Mouse (Mus musculus): ENCODE data around the gene Ctdnep1. TPM values are rescaled to one million over a fixed set of nuclear protein-coding genes. Genes with fewer than 3 reads are reported as not detected.
"Not testable (repeated sequence)": the region's sequence is repeated elsewhere in the genome, so short reads cannot be mapped to it uniquely, and the experiment has no call there.

Gene Ctdnep1
- total and polyA plus RNA-seq, 3 experiments: 37.4 to 274 (median 164) TPM

DNA sequence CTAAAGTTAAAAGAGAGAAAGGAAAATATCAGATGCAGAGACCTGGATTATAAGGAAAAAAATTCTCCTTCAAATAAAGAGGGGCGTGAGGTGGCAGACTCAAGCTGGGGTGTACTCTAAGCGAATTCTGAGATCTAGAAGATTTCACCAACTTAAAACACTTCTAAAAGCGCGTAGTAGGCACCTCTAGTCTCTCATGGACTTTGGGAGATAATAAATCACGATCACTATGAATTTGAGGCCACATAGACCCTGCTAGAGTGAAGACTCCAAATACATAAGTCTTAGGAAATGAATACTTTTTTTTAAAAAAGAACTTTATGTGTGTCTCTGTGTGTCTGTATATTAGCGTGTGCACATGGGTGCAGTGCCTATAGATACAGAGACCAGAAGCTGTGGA, 34.7 kb downstream of the Ctdnep1 start:
- Histone ChIP-seq H3K9me3 (replicated peaks) (no peaks in the 10 kb centered on the region), H3K4me1 (ENCODE audit: insufficient read depth, low read depth, low read length) (peaks cover 58% of the 10 kb centered on the region), H3K4me3 (ENCODE audit: low read depth, low read length) (no peak overlapping the region; the same call in 1 of the 2 replicates), H3K36me3 (replicated peaks) (peaks cover 38% of the 10 kb centered on the region), H3K27me3 (ENCODE audit: insufficient read depth, low read length) (no peaks in the 10 kb centered on the region)
- no peak for TF ChIP-seq GATA2 (IDR thresholded peaks at IDR 0.05; ENCODE audit: borderline replicate concordance, low read depth, low read length)
- TF ChIP-seq CTCF (IDR thresholded peaks at IDR 0.05; ENCODE audit: low read depth, low read length): no peak
- TF ChIP-seq TAL1 (conservative IDR thresholded peaks at IDR 0.05; ENCODE audit: low read depth, low read length): no peak
- no peak for TF ChIP-seq GATA1 (IDR thresholded peaks at IDR 0.05; ENCODE audit: borderline replicate concordance, low read length)
- TF ChIP-seq POLR2AphosphoS5 (IDR thresholded peaks at IDR 0.05; ENCODE audit: insufficient replicate concordance, low read depth, low read length): no peak
- no peak for ATAC-seq (ENCODE audit: extremely low read depth, insufficient number of reproducible peaks, low FRiP score, poor library complexity, severe bottlenecking)
- no peak for DNase-seq (ENCODE audit: low spot score)

DNA sequence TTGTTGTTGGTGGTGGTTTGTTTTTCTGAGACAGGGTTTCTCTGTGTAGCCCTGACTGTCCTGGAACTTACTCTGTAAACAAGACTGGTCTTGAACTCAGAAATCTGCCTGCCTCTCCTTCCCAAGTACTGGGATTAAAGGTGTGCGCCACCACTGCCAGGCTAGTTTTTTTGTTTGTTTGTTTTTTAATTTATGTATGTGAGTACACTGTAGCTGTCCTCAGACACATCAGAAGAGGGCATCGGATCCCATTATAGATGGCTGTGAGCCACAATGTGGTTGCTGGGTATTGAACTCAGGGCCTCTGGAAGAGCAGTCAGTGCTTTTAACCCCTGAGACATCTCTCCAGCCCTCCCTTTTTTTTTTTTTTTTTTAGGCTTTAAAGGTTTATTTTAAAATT, 35.2 kb downstream of the Ctdnep1 start:
- Histone ChIP-seq H3K4me1 (ENCODE audit: insufficient read depth, low read depth, low read length) (peaks cover 63% of the 10 kb centered on the region), H3K36me3 (replicated peaks) (peaks cover 33% of the 10 kb centered on the region)
- not testable (repeated sequence) for ATAC-seq (ENCODE audit: extremely low read depth, insufficient number of reproducible peaks, low FRiP score, poor library complexity, severe bottlenecking); H3K4me3 ChIP-seq (ENCODE audit: low read depth, low read length); H3K27me3 ChIP-seq (ENCODE audit: insufficient read depth, low read length); DNase-seq (ENCODE audit: low spot score); H3K9me3 ChIP-seq (replicated peaks)

DNA sequence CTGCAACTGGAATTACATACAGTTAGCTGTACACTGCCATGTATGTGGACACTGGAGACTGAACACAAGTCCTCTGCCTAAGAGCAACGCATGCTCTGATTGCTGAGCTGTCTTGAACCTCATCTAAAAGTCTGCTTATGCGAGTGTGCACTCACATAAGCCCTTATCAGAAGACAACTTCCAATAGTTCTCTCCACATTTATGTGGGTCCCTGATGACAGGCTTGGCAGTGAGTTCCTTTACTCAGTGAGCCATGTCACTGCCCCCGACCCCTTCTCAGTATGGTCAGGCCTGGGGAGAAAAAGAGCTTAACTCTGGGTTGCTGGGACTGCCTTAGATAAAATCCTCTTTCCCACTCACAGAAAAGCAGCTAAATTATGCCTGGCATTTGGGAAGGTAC, 35.7 kb downstream of the Ctdnep1 start, which contains the start of gene Dlg4:
Dlg4 (plus strand) TSS at position 274 of the 400 bp plus-strand sequence.
- Histone ChIP-seq H3K4me3 (ENCODE audit: low read depth, low read length) (no peak within 1 kb of the TSS), H3K4me1 (ENCODE audit: insufficient read depth, low read depth, low read length) (peaks cover 68% of the 10 kb centered on the region)

DNA sequence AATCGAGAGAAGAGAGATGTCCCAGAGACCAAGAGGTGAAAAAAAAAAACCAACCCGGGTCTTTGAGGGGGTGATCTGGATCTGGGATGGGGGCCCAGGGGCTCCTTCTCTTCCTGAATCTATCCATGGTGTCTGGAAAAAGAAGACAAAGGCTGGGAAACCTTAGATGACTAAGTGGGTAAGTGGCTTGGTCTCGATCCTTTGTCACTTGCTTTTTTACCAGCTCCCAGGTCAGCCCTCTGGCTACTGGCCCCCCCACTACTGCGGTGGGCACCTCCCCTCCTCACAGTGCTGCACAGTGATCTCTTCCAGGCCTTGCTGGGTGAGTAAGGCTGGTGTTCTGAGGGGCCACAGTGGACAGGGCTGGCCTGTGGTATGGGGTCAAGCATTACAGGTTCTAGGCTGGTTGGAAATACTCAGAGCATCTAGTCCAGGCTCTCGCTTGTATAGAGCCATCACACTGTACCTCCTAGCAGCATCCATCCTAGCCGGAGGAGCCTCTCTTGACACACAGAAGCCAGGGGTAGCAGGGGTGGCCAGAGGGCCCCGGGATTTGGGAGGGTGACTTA, 36.3 kb downstream of the Ctdnep1 start:
- TF ChIP-seq POLR2AphosphoS5 (IDR thresholded peaks at IDR 0.05; ENCODE audit: insufficient replicate concordance, low read depth, low read length): no peak
- no peak for ATAC-seq (ENCODE audit: extremely low read depth, insufficient number of reproducible peaks, low FRiP score, poor library complexity, severe bottlenecking)
- H3K4me1 ChIP-seq (ENCODE audit: insufficient read depth, low read depth, low read length): peaks cover 70% of the 10 kb centered on the region
- H3K4me3 ChIP-seq (ENCODE audit: low read depth, low read length): no peak overlapping the region
- peaks cover 5% of the 10 kb centered on the region; the same call in 1 of the 2 replicates for H3K27me3 ChIP-seq (ENCODE audit: insufficient read depth, low read length)
- H3K9me3 ChIP-seq (replicated peaks): no peaks in the 10 kb centered on the region
- H3K36me3 ChIP-seq (replicated peaks): peaks cover 22% of the 10 kb centered on the region
- DNase-seq (ENCODE audit: low spot score): no peak

More for the DNA sequence above, 35.7 kb downstream of the Ctdnep1 start, which contains the start of gene Dlg4:
- TF ChIP-seq CTCF (IDR thresholded peaks at IDR 0.05; ENCODE audit: low read depth, low read length) (no peak), POLR2AphosphoS5 (IDR thresholded peaks at IDR 0.05; ENCODE audit: insufficient replicate concordance, low read depth, low read length) (no peak), TAL1 (conservative IDR thresholded peaks at IDR 0.05; ENCODE audit: low read depth, low read length) (no peak), GATA1 (IDR thresholded peaks at IDR 0.05; ENCODE audit: borderline replicate concordance, low read length) (no peak), GATA2 (IDR thresholded peaks at IDR 0.05; ENCODE audit: borderline replicate concordance, low read depth, low read length) (no peak)
- H3K36me3 ChIP-seq (replicated peaks): peaks cover 28% of the 10 kb centered on the region
- ATAC-seq (ENCODE audit: extremely low read depth, insufficient number of reproducible peaks, low FRiP score, poor library complexity, severe bottlenecking) (no peak), DNase-seq (ENCODE audit: low spot score) (no peak)
- peaks cover 3% of the 10 kb centered on the region; the same call in 1 of the 2 replicates for H3K27me3 ChIP-seq (ENCODE audit: insufficient read depth, low read length)
- H3K9me3 ChIP-seq (replicated peaks): no peaks in the 10 kb centered on the region

DNA sequence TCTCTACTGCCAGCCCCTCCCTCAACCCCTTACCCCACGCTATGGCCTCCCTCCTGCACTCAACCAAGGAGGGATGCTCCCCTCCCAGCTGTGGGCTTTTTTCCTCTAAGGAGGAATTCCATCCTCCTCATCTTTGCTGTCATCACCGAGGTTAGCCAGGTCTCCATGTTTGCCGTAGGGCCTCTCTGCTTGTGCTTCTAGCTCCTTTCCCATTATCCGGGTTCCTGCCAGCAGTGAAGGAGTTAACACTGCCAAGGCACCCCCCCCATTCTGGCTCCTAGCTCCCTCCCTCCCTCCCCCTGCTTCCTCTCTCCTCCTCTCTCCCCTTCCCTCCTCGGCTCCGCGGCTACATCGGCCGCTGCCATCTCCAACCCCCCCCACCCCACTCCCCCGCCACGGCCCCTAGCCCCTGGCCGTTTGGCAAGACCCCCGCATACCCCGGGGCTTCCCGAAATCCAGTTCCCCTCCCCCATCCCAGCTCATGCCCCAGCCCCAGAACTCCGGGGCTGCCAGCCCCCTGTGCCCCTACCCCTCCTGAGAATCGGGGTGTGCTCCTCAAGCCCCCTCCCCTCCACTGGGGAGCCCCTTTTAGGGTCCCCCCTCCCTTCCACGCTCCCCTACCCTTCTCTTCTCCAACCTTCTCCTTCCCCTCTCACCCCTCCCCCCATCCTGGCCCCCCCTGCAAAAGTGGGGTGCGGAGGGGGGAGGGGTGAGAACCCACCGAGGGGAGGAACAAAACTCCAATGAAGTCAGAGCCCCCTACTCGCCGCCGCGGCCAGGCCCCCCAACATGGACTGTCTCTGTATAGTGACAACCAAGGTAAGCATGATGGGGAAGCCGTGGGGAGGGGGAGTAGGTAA, 37.4 kb downstream of the Ctdnep1 start:
- Histone ChIP-seq H3K4me3 (ENCODE audit: low read depth, low read length) (peak overlapping the region; percentile 64), H3K36me3 (replicated peaks) (peaks cover 12% of the 10 kb centered on the region), H3K4me1 (ENCODE audit: insufficient read depth, low read depth, low read length) (peaks cover 70% of the 10 kb centered on the region), H3K9me3 (replicated peaks) (no peaks in the 10 kb centered on the region), H3K27me3 (ENCODE audit: insufficient read depth, low read length) (peaks cover 6% of the 10 kb centered on the region)
- DNase-seq (ENCODE audit: low spot score) (no peak), ATAC-seq (ENCODE audit: extremely low read depth, insufficient number of reproducible peaks, low FRiP score, poor library complexity, severe bottlenecking) (no peak)
- TF ChIP-seq GATA1 (IDR thresholded peaks at IDR 0.05; ENCODE audit: borderline replicate concordance, low read length): no peak
- no peak for TF ChIP-seq POLR2AphosphoS5 (IDR thresholded peaks at IDR 0.05; ENCODE audit: insufficient replicate concordance, low read depth, low read length)
- TF ChIP-seq GATA2 (IDR thresholded peaks at IDR 0.05; ENCODE audit: borderline replicate concordance, low read depth, low read length): no peak
- TF ChIP-seq TAL1 (conservative IDR thresholded peaks at IDR 0.05; ENCODE audit: low read depth, low read length): no peak
- no peak for TF ChIP-seq CTCF (IDR thresholded peaks at IDR 0.05; ENCODE audit: low read depth, low read length)

DNA sequence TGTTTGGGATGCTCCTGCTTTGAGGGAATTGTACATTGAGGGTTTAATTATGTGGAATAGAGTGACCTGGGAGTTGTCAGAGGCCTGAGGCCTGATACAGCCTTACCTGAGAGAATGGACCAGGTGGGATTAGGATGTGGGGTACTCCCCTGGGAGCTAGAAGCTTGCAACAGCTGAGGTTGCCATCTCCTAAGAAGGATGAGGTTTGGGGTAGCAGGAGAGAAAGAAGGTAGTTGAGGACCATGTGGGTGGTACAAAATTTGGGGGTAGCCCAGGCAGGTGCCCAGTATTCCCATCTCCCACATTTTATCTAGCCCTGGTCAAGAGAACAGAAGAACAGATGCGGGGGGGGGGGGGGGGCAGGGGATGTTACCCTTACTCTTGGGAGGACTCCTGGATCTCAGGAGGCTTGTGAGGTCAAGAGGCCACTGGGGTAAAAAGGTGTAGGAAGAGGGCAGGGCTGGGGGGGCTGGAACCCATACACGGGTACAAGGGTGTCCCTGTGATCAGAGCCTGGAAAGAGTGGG, 38.6 kb downstream of the Ctdnep1 start:
- peaks cover 18% of the 10 kb centered on the region for H3K27me3 ChIP-seq (ENCODE audit: insufficient read depth, low read length)
- DNase-seq (ENCODE audit: low spot score): no peak
- no peak for ATAC-seq (ENCODE audit: extremely low read depth, insufficient number of reproducible peaks, low FRiP score, poor library complexity, severe bottlenecking)
- no peak for TF ChIP-seq TAL1 (conservative IDR thresholded peaks at IDR 0.05; ENCODE audit: low read depth, low read length)
- no peak for TF ChIP-seq CTCF (IDR thresholded peaks at IDR 0.05; ENCODE audit: low read depth, low read length)
- no peak for TF ChIP-seq GATA1 (IDR thresholded peaks at IDR 0.05; ENCODE audit: borderline replicate concordance, low read length)
- no peak for TF ChIP-seq POLR2AphosphoS5 (IDR thresholded peaks at IDR 0.05; ENCODE audit: insufficient replicate concordance, low read depth, low read length)
- no peak for TF ChIP-seq GATA2 (IDR thresholded peaks at IDR 0.05; ENCODE audit: borderline replicate concordance, low read depth, low read length)
- H3K36me3 ChIP-seq (replicated peaks): no peaks in the 10 kb centered on the region
- no peaks in the 10 kb centered on the region for H3K9me3 ChIP-seq (replicated peaks)
- H3K4me3 ChIP-seq (ENCODE audit: low read depth, low read length): no peak overlapping the region
- H3K4me1 ChIP-seq (ENCODE audit: insufficient read depth, low read depth, low read length): peaks cover 62% of the 10 kb centered on the region
